Mouse (Mus musculus) c-Kit-negative CD71-positive TER-119-positive erythroid progenitor cells, embryonic 14.5 days (primary cell): ENCODE results near the gene St6galnac3.
A peak's percentile ranks its signal among the peaks of the same experiment; 100 is the strongest.
"Not testable (repeated sequence)": the region's sequence is repeated elsewhere in the genome, so short reads cannot be mapped to it uniquely, and the experiment has no call there.

Source experiments
- DNase-seq: peaks from one replicate; pipeline ENCODE4 v3.0.0-alpha.2; 2013; ENCODE audit warnings: low read depth, low spot score

Gene St6galnac3

DNA sequence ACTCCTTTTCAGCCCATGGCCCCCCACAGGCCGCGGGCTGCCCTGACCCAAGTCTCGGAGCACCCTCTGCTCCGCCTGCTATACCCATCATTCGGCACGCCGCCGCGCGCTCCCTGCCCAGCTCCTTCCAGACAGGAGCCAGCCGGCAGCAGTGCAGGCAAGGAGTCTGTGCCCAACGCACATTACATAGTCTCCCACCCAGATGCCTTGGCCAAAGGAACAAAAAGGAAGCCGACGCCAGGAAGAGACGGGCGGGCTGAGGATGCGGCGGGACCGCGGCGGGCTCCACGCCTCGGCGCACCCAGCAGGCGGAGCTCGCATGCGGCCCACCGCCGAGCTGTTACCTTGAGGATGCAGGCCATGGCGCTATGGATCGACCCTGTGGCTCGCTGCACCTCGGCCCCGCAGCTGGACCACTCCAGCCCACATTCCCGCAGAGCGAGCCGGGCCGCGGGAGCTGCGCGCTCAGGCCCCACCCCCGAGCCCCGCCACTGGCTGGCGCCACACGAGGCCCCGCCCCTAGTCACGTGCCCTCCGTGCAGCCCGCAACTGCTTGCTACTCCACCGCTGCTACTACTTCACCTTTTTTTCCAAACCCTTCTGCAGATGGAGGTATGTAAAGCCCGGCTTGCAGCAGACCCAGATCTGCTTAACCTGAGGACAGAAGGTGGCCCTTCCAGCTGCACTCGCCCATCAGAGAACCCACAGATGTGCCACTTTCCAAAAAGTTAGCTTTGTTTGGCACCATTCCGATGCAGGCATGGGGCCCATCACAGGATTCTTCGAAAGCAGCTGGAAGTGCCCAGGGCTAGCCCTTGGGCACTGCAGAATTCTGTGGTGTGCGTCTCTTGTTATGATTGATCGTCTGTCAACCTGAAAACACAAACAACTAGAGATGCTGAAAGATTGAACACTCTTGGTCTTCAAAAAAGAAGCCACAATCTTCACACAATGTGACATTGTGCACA is at the start of gene St6galnac3:
Gene St6galnac3, minus strand, starts transcription at position 474 of the 968 bp plus-strand sequence.
- DNase-seq, result peak; percentile 74

GRCm38 (mm10) chr3:153774568-153774967 is 49.6 kb upstream of the St6galnac3 start:
- DNase-seq, result peak; percentile 37

DNA sequence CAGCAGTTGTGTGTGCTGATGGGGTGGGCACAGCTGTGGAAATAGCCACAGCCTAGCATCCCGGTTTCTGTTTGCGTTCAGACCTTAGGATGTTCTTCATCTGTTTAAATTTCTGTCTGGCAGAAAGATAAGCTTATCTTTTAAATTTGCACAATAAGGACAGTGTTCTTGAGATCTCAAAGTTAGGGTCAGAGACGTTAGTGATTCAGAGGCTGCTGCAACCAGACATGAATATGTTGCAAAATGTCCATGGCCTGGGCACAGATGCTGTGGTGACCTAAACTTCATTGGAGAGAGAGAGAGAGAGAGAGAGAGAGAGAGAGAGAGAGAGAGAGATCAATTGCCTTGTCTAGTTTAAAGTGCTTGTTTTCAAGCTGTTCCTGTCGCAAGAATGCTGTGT is 46.5 kb upstream of the St6galnac3 start:
- DNase-seq, result no peak

DNA sequence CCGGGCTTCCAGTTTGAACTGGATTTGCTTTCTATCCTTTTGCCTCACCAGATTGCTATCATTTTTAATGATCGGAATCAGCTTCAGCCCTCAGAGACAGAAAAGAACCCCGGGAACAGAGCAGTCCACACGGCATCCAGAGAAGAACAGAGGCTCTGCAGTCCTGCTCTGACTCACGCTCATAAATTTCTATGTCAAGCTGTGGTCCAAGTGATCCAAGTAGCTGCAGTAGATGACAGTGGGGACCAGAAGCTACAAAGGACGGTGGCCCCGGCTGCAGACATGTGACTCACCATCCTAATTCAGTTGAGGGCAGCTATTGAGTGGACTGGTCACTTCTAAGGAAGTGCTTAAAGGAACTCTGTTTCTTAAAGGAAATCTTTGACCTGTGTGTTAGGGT is 45.6 kb upstream of the St6galnac3 start:
- DNase-seq, result no peak

- DNase-seq, result no peak
Measured at GRCm38 (mm10) chr3:153769220-153769619, 44.2 kb upstream of the St6galnac3 start.

- DNase-seq, result no peak
Measured at GRCm38 (mm10) chr3:153765171-153765570, 40.2 kb upstream of the St6galnac3 start.

- DNase-seq, result no peak
Measured at GRCm38 (mm10) chr3:153764760-153765159, 39.8 kb upstream of the St6galnac3 start.

DNA sequence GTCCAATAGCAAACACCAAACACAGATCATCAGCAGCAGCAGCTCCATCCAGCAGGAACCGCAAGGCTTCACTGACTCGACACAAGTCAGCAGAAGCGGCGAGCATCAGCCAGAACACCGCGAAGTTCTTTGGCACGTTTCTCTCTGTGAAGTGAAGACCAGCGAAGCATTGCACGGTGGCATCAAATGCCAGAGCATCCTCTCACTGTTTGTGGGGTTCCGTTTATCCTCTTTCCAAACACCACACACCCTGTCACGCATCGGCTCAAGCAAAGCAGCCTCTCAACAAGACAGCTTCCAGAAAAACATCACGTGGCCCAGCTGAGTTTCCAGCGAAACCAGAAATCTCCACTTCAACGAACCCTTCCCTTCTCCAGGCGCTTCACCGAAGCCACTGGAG is 36.2 kb upstream of the St6galnac3 start:
- DNase-seq, result no peak

DNA sequence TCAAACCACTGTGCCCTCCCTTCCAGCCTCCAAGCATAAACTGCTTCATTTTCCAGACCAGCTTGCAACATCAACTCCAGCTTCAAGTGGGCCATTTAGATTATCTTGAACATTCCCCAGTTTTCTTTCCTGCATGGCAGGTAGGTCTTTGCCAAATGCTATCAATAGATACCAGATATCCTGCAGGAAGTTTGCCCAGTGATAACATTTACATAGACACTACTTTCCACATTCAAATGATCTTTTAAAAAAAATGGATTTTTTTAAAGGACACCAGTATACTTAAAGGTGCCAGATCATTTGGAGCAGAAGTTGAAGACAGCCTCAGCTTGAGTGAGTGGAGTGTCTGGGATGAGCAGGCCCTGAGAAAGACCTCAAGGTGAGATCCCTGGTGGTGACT is 34.3 kb upstream of the St6galnac3 start:
- no peak for DNase-seq

- no peak for DNase-seq
Measured at GRCm38 (mm10) chr3:153756500-153756996, 31.6 kb upstream of the St6galnac3 start.

DNA sequence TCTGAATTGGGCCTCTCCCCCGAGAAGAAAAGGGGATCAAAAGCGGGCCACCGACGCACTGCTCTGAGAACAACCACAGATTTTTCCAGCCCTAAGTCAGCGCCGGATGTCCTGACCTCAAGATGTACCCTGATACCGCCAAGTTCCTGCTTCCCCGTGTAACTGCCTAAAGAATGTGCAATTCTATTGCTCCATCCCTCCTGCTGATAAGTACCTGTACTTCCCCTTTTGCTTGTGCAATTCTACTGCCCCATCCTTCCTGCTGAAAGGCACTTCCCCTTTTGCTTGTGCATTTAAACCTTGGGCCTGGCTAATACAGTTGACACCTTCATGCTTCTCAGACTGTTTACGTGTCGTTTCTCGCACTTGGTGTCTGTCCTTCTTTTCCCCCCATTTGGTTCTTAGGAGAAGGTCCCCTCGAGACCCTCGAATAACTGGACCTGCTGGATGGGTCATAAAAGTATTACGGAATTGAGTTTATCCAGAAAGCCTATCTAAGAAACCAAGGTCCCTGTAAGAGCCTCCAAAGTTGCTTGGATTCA is 30.9 kb upstream of the St6galnac3 start:
- DNase-seq, result not testable (repeated sequence)

DNA sequence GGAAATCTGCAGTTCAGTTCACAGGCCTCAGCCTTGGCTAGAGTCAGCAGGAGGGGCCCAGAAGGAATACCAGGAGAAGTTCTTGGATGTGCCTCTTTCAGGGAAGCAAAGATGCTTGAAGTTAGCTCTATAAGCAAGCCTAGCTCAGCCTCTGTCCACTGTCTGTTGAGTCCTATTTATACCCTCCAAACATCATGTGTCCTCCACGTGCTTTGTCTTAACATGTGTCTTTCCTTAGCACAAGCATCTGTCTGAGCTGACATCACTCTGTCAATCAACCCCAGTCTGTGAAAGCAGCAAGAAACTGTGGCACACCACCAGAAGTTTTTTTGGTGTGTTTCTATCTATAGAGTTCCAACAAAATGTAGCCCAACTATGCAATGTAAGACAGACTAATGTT is 26.5 kb upstream of the St6galnac3 start:
- DNase-seq, result no peak

- no peak for DNase-seq
Measured at GRCm38 (mm10) chr3:153749359-153749758, 24.4 kb upstream of the St6galnac3 start.

GRCm38 (mm10) chr3:153748293-153748692 is 23.3 kb upstream of the St6galnac3 start:
- DNase-seq, result no peak

DNA sequence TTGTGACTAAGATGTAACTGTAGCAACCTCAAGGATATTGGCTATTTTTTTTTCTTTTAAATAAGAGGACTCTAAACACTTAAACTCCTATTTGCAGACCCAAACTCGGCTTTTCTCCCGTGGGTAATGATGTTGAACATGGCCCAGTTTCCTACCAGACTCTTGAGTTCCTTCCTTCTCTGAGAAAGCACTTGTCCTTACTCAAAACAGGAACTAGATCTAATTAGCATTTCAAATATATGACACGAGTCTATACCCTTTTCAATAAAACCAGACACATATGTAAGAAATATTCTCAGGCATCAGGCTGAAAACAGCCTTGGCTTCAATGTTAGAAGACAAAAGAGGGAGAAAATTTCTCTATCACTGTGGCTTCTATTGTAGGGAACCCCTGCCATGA is 20.1 kb upstream of the St6galnac3 start:
- no peak for DNase-seq

GRCm38 (mm10) chr3:153744447-153744846 is 19.5 kb upstream of the St6galnac3 start:
- no peak for DNase-seq

DNA sequence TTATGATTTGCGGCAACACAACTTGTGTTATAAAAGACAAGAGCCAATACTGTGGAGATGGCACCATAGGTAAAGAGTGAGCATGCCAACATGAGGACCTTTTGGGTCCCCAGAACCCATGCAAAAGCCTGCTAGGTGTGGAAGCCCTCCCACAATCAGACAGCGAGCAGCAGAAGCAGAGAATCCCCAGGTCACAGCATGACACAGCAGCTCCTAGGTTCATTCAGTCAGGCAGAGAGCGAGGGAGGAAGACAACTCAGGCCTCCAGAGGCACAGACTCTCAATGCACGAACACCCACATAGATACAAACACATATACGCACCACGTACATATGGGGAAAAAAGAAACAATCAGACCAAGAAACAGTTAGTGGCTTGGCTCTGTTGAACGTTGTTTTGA is 16.8 kb upstream of the St6galnac3 start:
- DNase-seq, result no peak

GRCm38 (mm10) chr3:153739351-153739750 is 14.4 kb upstream of the St6galnac3 start:
- DNase-seq, result no peak

DNA sequence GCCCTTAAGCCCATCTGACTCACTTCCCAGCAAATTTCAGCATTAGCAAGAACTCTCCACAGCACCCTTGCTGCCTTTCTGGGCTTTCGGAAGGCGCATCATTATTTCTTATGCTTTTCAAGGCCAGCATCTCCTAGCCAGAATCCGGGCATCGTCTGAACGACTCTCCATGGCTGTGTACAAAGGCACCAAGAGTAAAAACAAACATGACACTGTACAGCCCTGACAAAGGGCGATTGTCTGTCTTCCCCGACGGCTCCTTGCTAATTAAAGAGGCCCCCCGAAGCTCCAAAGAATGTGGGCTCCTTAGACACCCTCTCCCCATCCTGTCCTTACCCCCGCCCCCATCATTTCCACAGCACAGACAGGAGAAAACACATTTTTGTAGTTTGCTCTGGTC is 13.4 kb upstream of the St6galnac3 start:
- no peak for DNase-seq

DNA sequence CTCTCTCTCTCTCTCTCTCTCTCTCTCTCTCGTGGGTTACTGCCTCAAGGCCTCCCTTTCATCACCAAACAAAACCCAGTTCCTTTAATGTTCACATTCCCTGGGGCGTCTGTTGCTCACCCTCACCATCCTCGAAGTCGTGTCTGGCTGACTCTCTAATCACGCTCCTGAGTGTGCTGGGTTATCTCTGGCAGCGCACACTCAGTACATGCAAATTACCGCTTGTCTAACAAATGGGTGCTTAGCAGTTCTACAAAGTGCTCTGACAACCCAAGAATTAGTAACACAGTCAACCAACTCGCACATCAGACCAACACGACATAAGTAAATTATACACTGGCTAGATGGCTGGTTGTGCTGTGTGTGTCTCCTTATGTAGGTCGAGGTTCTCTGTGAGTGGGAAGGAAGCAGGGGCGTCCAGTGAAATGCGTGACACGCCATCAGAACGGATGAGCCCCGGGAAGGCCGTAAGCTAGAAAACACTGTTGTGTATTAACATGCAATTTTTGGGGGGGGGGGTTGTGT is 11.8 kb upstream of the St6galnac3 start:
- no peak for DNase-seq

DNA sequence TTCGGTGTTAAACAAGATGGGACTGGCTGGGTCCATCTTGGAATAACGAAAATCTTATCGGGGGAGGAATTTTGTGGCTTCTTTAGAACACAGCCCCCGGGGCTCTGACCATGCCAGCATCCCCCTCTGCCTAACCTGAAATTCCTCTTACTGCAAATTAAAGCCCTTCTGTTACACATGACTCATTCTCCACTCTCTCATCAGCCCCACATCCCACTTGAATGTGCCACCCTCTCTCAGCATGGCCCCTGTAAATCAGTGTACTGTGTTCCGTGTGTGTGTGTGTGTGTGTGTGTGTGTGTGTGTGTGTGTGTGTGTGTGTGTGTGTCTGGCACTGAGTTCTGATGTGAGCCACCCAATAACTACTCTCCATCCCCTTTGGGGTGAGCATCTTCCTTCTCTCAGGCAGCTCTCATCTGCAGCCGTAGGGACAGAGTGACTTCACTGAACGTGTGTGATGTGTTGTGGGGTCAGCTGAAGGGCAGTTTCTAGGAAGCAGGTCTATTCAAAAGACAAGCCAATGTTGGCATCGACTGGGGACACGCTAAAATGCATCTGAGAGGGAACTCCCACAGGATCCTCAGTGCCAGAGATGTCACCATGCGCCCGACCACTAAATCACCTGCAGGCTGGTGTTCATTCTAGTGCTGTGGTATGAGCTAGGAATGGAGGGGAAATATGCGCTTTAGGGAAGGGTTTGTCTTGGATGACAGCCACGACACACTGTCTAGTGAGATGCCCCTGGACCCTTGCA is 11.0 kb upstream of the St6galnac3 start:
- DNase-seq, result no peak

DNA sequence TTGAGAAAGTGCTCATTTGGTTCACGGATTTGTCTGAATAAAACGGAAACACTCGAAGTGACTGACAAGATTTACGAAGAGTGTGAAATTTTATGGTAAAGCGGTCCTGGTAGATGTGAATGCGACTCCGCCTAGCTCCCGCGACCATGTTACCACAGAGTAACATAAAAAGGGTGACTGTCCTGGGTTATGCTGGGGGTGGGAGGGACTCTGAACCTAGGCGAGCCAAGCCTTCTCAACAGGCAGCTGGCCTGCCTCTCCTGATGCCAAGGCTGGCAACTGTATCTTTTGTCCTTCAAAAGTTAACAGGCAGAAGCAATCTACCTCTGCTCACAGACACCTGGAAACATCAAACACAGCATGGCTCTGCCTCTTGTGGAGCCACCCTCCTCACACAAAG is 9.8 kb upstream of the St6galnac3 start:
- no peak for DNase-seq
